Mouse (Mus musculus): Measurements from ENCODE around the gene Tmem164. TPM values are rescaled to one million over a fixed set of nuclear protein-coding genes. Genes with fewer than 3 reads are reported as not detected.
A peak's percentile ranks its signal among the peaks of the same experiment; 100 is the strongest.

Gene Tmem164
- polyA plus RNA-seq, 1 experiment from 2014 or later: 42.9 TPM

DNA sequence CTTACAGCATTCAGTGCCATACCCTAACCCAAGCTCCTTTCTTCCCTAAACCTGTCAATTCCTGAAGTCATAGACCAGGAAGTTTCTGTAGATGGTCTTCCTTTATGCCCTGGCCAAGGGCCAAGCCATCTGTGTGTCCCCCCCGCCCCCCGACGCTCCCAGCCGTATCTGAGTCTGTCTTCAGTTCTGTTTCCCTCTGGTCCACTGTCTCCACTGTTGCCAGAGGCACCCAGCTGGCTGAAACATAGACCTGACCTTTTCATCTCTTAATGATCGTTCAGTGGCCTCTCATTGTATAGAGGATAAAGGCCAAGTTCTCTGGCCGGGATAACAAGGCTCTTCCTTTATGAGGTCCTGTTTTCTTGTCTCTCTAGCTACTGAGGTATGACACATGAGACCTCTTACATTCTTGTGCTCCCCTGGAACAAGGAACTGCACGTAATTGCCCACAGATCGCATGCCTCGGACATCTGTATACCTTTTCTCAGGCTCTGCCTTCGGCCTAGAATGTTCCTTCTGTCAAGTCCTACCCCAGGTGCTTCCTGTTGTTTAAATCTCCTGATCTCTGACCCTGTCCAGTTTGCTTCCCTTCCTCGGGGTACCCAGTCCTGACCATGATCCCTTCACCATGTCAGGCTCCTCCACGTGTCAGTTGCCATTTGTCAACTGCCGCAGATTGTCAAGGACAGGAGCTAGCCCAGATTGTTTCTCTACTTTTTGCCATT lies 147.1 kb downstream of the Tmem164 start:
- no peak overlapping the region for H3K4me3 ChIP-seq (ENCODE audit: low read depth, low read length)
- WGBS: 61% methylated on average over 13 of the region's 13 CpGs
- H3K9me3 ChIP-seq (ENCODE audit: control insufficient read depth, low read depth, low read length): no peaks in the 10 kb centered on the region
- no peaks in the 10 kb centered on the region for H3K4me1 ChIP-seq (ENCODE audit: control insufficient read depth, insufficient read depth, low read length)
- no peak overlapping the region for H3K27ac ChIP-seq (ENCODE audit: low read length)
- no peak overlapping the region for H3K9ac ChIP-seq (replicated peaks; ENCODE audit: low read depth, low read length)
- no peak overlapping the region for H3K4me2 ChIP-seq (replicated peaks; ENCODE audit: low read depth, low read length)
- H3K36me3 ChIP-seq (ENCODE audit: control insufficient read depth, insufficient read depth, low read length): no peaks in the 10 kb centered on the region
- ATAC-seq (ENCODE audit: insufficient number of reproducible peaks, insufficient read depth, low FRiP score, low read depth): no peak; the same call in 1 of the 2 replicates
- H3K27me3 ChIP-seq (ENCODE audit: control insufficient read depth, insufficient read depth, low read length): no peaks in the 10 kb centered on the region

GRCm38 (mm10) chrX:142829267-142829666 lies 148.1 kb downstream of the Tmem164 start:
- 82% methylated on average over 2 of the region's 2 CpGs for WGBS
- no peaks in the 10 kb centered on the region for H3K36me3 ChIP-seq (ENCODE audit: control insufficient read depth, insufficient read depth, low read length)
- no peak for ATAC-seq (ENCODE audit: insufficient number of reproducible peaks, insufficient read depth, low FRiP score, low read depth)
- H3K4me3 ChIP-seq (ENCODE audit: low read depth, low read length): no peak overlapping the region
- no peaks in the 10 kb centered on the region for H3K9me3 ChIP-seq (ENCODE audit: control insufficient read depth, low read depth, low read length)
- no peaks in the 10 kb centered on the region for H3K4me1 ChIP-seq (ENCODE audit: control insufficient read depth, insufficient read depth, low read length)
- H3K27me3 ChIP-seq (ENCODE audit: control insufficient read depth, insufficient read depth, low read length): no peaks in the 10 kb centered on the region
- no peak overlapping the region for H3K4me2 ChIP-seq (replicated peaks; ENCODE audit: low read depth, low read length)
- no peak overlapping the region for H3K27ac ChIP-seq (ENCODE audit: low read length)
- H3K9ac ChIP-seq (replicated peaks; ENCODE audit: low read depth, low read length): no peak overlapping the region

DNA sequence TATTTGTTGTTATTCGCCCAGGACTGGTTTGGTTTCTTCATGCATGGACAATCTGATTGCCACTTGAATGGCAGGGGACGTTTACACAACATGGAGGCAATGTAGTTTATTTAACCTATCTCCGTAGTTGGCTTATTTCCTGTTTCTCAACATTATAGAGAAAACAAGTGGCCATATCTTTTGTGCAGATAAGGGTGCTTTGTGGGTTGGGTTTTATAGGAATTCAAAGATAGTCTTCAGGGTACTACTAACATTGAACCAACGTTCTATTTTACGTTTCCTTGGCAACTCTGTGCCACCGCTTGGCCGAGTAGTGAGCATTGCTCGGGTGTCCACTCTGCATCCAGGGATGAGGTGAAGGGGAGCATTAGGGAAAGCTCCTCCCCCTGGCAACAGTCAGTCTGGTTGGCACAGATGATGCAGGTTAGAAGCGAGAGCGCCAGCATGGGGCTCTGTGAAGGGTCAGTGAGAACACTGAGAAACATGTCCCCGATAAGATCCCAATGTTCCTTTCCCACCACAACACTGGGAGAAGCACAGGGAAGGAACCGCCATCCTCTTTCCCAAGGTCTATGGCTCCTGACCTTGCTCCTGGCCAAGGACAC lies 148.8 kb downstream of the Tmem164 start:
- ATAC-seq (ENCODE audit: insufficient number of reproducible peaks, insufficient read depth, low FRiP score, low read depth): 0 out of 2 replicates have a peak, but pooled peaks have one; percentile 14
- WGBS: 80% methylated on average over 12 of the region's 12 CpGs
- no peak overlapping the region for H3K4me3 ChIP-seq (ENCODE audit: low read depth, low read length)

DNA sequence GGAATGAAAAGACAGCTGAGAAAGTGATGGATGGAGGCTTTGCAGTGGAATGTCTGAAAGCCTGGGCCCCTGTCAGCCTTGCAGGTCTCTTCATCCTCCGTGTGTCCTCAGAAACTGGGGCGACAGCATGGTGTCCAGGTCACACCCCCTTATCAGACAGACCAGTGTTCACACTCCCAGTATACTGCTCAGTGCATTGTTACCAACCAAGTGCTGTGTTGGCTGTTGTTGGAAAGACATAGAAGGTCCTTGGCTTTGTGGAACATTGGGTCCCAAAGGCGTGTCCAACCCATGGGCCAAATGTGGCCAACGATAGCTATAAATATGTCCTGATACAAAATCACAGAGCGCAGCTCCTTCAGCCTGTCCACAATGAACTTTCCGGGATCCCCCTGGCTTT lies 149.4 kb downstream of the Tmem164 start:
- Histone ChIP-seq H3K4me2 (replicated peaks; ENCODE audit: low read depth, low read length) (no peak overlapping the region), H3K27me3 (ENCODE audit: control insufficient read depth, insufficient read depth, low read length) (no peaks in the 10 kb centered on the region), H3K9me3 (ENCODE audit: control insufficient read depth, low read depth, low read length) (no peaks in the 10 kb centered on the region), H3K27ac (ENCODE audit: low read length) (no peak overlapping the region), H3K9ac (replicated peaks; ENCODE audit: low read depth, low read length) (no peak overlapping the region), H3K36me3 (ENCODE audit: control insufficient read depth, insufficient read depth, low read length) (no peaks in the 10 kb centered on the region), H3K4me1 (ENCODE audit: control insufficient read depth, insufficient read depth, low read length) (no peaks in the 10 kb centered on the region), H3K4me3 (ENCODE audit: low read depth, low read length) (no peak overlapping the region)
- ATAC-seq (ENCODE audit: insufficient number of reproducible peaks, insufficient read depth, low FRiP score, low read depth): no peak
- 92% methylated on average over 6 of the region's 6 CpGs for WGBS

More for the DNA sequence above, 148.8 kb downstream of the Tmem164 start:
- Histone ChIP-seq H3K27ac (ENCODE audit: low read length) (no peak overlapping the region), H3K36me3 (ENCODE audit: control insufficient read depth, insufficient read depth, low read length) (no peaks in the 10 kb centered on the region), H3K9me3 (ENCODE audit: control insufficient read depth, low read depth, low read length) (no peaks in the 10 kb centered on the region), H3K27me3 (ENCODE audit: control insufficient read depth, insufficient read depth, low read length) (no peaks in the 10 kb centered on the region), H3K4me2 (replicated peaks; ENCODE audit: low read depth, low read length) (no peak overlapping the region), H3K9ac (replicated peaks; ENCODE audit: low read depth, low read length) (no peak overlapping the region), H3K4me1 (ENCODE audit: control insufficient read depth, insufficient read depth, low read length) (no peaks in the 10 kb centered on the region)

DNA sequence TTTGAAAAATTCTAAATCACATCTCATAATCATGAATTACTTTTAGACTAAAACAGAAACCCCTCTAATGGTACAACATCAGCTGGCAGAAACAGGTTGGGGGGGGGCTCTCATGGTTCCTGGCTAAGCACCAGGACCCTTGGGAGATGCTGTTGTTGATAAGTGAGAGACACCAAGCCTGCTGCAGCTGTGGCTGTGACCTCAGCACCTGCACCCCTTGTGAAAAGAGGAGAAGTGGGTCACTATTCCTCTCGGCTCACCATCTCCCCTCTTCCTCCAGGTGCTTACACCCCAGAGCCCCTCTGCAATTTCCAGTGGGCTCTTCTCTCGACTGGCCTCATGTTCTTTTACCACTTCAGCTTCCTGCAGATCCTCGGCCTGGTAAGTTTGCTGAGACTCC lies 151.0 kb downstream of the Tmem164 start:
- no peaks in the 10 kb centered on the region for H3K36me3 ChIP-seq (ENCODE audit: control insufficient read depth, insufficient read depth, low read length)
- no peaks in the 10 kb centered on the region for H3K9me3 ChIP-seq (ENCODE audit: control insufficient read depth, low read depth, low read length)
- H3K4me3 ChIP-seq (ENCODE audit: low read depth, low read length): no peak overlapping the region
- 57% methylated on average over 3 of the region's 3 CpGs for WGBS
- H3K9ac ChIP-seq (replicated peaks; ENCODE audit: low read depth, low read length): no peak overlapping the region
- ATAC-seq (ENCODE audit: insufficient number of reproducible peaks, insufficient read depth, low FRiP score, low read depth): no peak
- no peak overlapping the region for H3K4me2 ChIP-seq (replicated peaks; ENCODE audit: low read depth, low read length)
- H3K4me1 ChIP-seq (ENCODE audit: control insufficient read depth, insufficient read depth, low read length): no peaks in the 10 kb centered on the region
- H3K27me3 ChIP-seq (ENCODE audit: control insufficient read depth, insufficient read depth, low read length): no peaks in the 10 kb centered on the region
- H3K27ac ChIP-seq (ENCODE audit: low read length): no peak overlapping the region

DNA sequence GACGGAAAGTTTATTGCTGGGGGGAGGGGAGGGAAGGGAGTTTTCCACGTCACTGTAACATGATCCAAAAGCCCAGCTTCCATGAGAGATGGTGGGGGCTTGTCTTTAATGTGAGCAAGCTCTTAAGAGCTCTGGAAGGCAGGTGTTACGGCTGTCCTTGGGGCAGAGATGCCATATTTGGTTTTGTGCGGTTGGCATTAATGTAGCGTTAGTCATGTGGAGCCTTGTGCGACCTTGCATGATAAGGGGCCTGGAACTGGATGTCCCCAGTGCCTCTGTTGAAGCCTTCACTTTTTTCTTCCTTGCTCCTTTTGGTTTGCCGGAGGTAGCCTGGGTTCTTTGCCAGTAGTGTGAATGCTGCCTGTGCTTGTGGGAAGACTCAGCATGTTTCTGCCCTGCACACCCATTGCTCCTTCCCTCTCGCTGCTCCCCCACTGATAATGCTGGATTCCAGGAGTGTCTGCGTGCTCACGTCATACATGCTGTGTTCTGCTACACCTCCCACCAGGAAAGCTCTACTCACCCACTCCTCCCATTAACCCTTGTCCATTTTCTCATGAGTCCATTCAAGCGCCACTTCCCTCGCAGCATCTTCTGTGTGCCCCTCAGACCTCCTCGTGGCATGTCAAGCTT lies 152.1 kb downstream of the Tmem164 start:
- Histone ChIP-seq H3K27ac (ENCODE audit: low read length) (no peak overlapping the region), H3K36me3 (ENCODE audit: control insufficient read depth, insufficient read depth, low read length) (no peaks in the 10 kb centered on the region), H3K9me3 (ENCODE audit: control insufficient read depth, low read depth, low read length) (no peaks in the 10 kb centered on the region), H3K4me2 (replicated peaks; ENCODE audit: low read depth, low read length) (no peak overlapping the region), H3K27me3 (ENCODE audit: control insufficient read depth, insufficient read depth, low read length) (no peaks in the 10 kb centered on the region), H3K9ac (replicated peaks; ENCODE audit: low read depth, low read length) (no peak overlapping the region), H3K4me1 (ENCODE audit: control insufficient read depth, insufficient read depth, low read length) (no peaks in the 10 kb centered on the region), H3K4me3 (ENCODE audit: low read depth, low read length) (no peak overlapping the region)
- WGBS: 76% methylated on average over 13 of the region's 13 CpGs
- no peak for ATAC-seq (ENCODE audit: insufficient number of reproducible peaks, insufficient read depth, low FRiP score, low read depth)

- Histone ChIP-seq H3K4me3 (ENCODE audit: low read depth, low read length) (no peak overlapping the region), H3K36me3 (ENCODE audit: control insufficient read depth, insufficient read depth, low read length) (no peaks in the 10 kb centered on the region), H3K27me3 (ENCODE audit: control insufficient read depth, insufficient read depth, low read length) (no peaks in the 10 kb centered on the region), H3K9me3 (ENCODE audit: control insufficient read depth, low read depth, low read length) (no peaks in the 10 kb centered on the region), H3K4me1 (ENCODE audit: control insufficient read depth, insufficient read depth, low read length) (no peaks in the 10 kb centered on the region), H3K4me2 (replicated peaks; ENCODE audit: low read depth, low read length) (no peak overlapping the region), H3K27ac (ENCODE audit: low read length) (no peak overlapping the region), H3K9ac (replicated peaks; ENCODE audit: low read depth, low read length) (no peak overlapping the region)
- no peak for ATAC-seq (ENCODE audit: insufficient number of reproducible peaks, insufficient read depth, low FRiP score, low read depth)
- 87% methylated on average over 6 of the region's 6 CpGs for WGBS
Measured at GRCm38 (mm10) chrX:142834807-142835206, 153.6 kb downstream of the Tmem164 start.

DNA sequence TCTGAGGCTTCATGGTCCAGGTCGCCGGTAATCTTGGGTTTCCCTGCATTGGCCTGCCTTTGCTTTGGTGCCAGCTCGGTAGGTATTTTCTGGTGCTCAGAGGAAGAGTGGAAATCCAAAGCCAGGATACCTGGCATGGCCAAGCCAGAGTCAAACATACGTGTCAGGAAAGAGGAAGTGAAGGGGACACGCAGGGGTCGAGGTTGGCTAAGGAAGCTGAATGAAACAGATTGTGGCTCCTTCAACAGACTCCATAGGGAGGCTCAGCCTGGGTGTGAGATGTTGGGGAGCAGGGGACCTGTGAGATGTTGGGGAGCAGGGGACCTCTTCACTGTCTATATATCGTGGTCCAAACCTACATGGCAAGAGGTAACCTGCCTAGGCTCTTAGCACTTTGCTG lies 155.2 kb downstream of the Tmem164 start:
- WGBS: 90% methylated on average over 7 of the region's 7 CpGs
- no peak for ATAC-seq (ENCODE audit: insufficient number of reproducible peaks, insufficient read depth, low FRiP score, low read depth)

More for the DNA sequence above, 155.2 kb downstream of the Tmem164 start:
- no peaks in the 10 kb centered on the region for H3K4me1 ChIP-seq (ENCODE audit: control insufficient read depth, insufficient read depth, low read length)
- H3K4me3 ChIP-seq (ENCODE audit: low read depth, low read length): no peak overlapping the region
- no peaks in the 10 kb centered on the region for H3K9me3 ChIP-seq (ENCODE audit: control insufficient read depth, low read depth, low read length)
- H3K4me2 ChIP-seq (replicated peaks; ENCODE audit: low read depth, low read length): no peak overlapping the region
- H3K27ac ChIP-seq (ENCODE audit: low read length): no peak overlapping the region
- H3K27me3 ChIP-seq (ENCODE audit: control insufficient read depth, insufficient read depth, low read length): no peaks in the 10 kb centered on the region
- no peaks in the 10 kb centered on the region for H3K36me3 ChIP-seq (ENCODE audit: control insufficient read depth, insufficient read depth, low read length)
- H3K9ac ChIP-seq (replicated peaks; ENCODE audit: low read depth, low read length): no peak overlapping the region
